Mouse (Mus musculus) heart, adult 8-10 months (tissue): ENCODE measurements around the gene Cfap69. TPM values are rescaled to one million over a fixed set of nuclear protein-coding genes. Genes with fewer than 3 reads are reported as not detected.

Experiments used
- total RNA-seq, 4 experiments: library from RNA; stranded (reverse); gene quantifications; 2 replicates each; pipeline ENCODE4 v1.2.4; 2022

Gene Cfap69
- total RNA-seq, 4 experiments from 2014 or later: 0.44 to 1.1 (median 0.68) TPM

Other genes starting within 250 kb of the Cfap69 start
- 1 to 10 TPM; 5.5 to 7.2 (median 6.3) TPM for gene Cdk14, start 243.9 kb downstream of the Cfap69 start, total RNA-seq
- gene 1700015F17Rik, start 185.1 kb downstream of the Cfap69 start, total RNA-seq: not detected
- gene Cldn12, start 149.3 kb downstream of the Cfap69 start, total RNA-seq: 10 to 100 TPM; 13.7 to 24.2 (median 16.9) TPM
- 10 to 100 TPM in 3 of 4 experiments, 1 to 10 TPM in 1; 9.1 to 13.0 (median 11.1) TPM for gene Gtpbp10, start 104.7 kb downstream of the Cfap69 start, total RNA-seq
- gene Gm8773, start 90.4 kb downstream of the Cfap69 start, total RNA-seq: not detected
- gene Steap2, start 30.3 kb upstream of the Cfap69 start, total RNA-seq: under 1 TPM; 0.44 to 0.65 (median 0.60) TPM
- not detected for gene Steap1, start 85.1 kb upstream of the Cfap69 start, total RNA-seq